Mouse (Mus musculus) midbrain, embryonic 15.5 days (tissue): ENCODE data around the gene Tmem128. TPM values are rescaled to one million over a fixed set of nuclear protein-coding genes. Genes with fewer than 3 reads are reported as not detected.
A peak's percentile ranks its signal among the peaks of the same experiment; 100 is the strongest.

Experiments
- ATAC-seq: fragments of 200-750 bp; cut with Nextera tagmentation; replicated peaks from 2 replicates; pipeline ENCODE4 v1.8.0; 2017; ENCODE audit warnings: moderate TSS enrichment
- H3K27ac ChIP-seq: fragments of 300-500 bp; sonication (generic); 2 replicates; pipeline ENCODE4 v1.5.1; 2015; ENCODE audit warnings: mild to moderate bottlenecking, inconsistent platforms
- H3K27me3 ChIP-seq: fragments of 300-500 bp; sonication (generic); replicated peaks from 2 replicates; pipeline ENCODE4 v1.6.1; 2015; ENCODE audit warnings: inconsistent platforms
- H3K36me3 ChIP-seq: fragments of 300-500 bp; sonication (generic); replicated peaks from 2 replicates; pipeline ENCODE4 v1.6.1; 2015; ENCODE audit warnings: inconsistent platforms
- H3K4me1 ChIP-seq: fragments of 300-500 bp; sonication (generic); 2 replicates; pipeline ENCODE4 v1.6.1; 2015; ENCODE audit warnings: inconsistent platforms
- H3K4me2 ChIP-seq: fragments of 300-500 bp; sonication (generic); 2 replicates; pipeline ENCODE4 v1.6.1; 2015; ENCODE audit warnings: inconsistent platforms, mild to moderate bottlenecking, moderate library complexity
- H3K4me3 ChIP-seq: fragments of 300-500 bp; sonication (generic); 2 replicates; pipeline ENCODE4 v1.5.1; 2015; ENCODE audit warnings: mild to moderate bottlenecking, inconsistent platforms
- H3K9ac ChIP-seq: fragments of 300-500 bp; sonication (generic); 2 replicates; pipeline ENCODE4 v1.6.1; 2015; ENCODE audit warnings: mild to moderate bottlenecking, inconsistent platforms
- H3K9me3 ChIP-seq: fragments of 300-500 bp; sonication (generic); 2 replicates; pipeline ENCODE4 v1.6.1; 2016; ENCODE audit warnings: inconsistent platforms
- WGBS: fragments of 180-500 bp; shearing (Covaris S2); methylation state at CpG from one replicate; pipeline ENCODE4 v1.1.7; 2015; ENCODE audit warnings: mixed read lengths; 5-methylcytosine and 5-hydroxymethylcytosine counted together
- polyA plus RNA-seq: library from polyadenylated mRNA; unstranded; fragments of >200 nt; fragmentation: Nextera tagmentation; extraction: Ambion mirVana; gene quantifications from 2 replicates; pipeline ENCODE4 v1.2.1, GENCODE M21; 2015

Tmem128 gene
- polyA plus RNA-seq, 1 experiment from 2014 or later = 90.4 TPM

- Histone ChIP-seq H3K27ac (no peak overlapping the region), H3K27me3 (no peaks in the 10 kb centered on the region; the same call in 1 of the 2 replicates), H3K9me3 (no peaks in the 10 kb centered on the region), H3K4me2 (no peak overlapping the region), H3K36me3 (no peaks in the 10 kb centered on the region), H3K4me3 (no peak overlapping the region), H3K9ac (no peak overlapping the region), H3K4me1 (peaks cover 13% of the 10 kb centered on the region)
- ATAC-seq = no peak
- 68% methylated on average over 1 of the region's 1 CpGs for WGBS
Measured at GRCm38 (mm10) chr5:38256551-38256950, 3.4 kb upstream of the Tmem128 start.

- H3K4me3 ChIP-seq = no peak overlapping the region
- no peak overlapping the region for H3K27ac ChIP-seq
- ATAC-seq = no peak
- peaks cover 6% of the 10 kb centered on the region for H3K36me3 ChIP-seq
- peaks cover 13% of the 10 kb centered on the region for H3K4me1 ChIP-seq
- no peak overlapping the region for H3K4me2 ChIP-seq
- no peaks in the 10 kb centered on the region; the same call in 1 of the 2 replicates for H3K27me3 ChIP-seq
- no peak overlapping the region for H3K9ac ChIP-seq
- no peaks in the 10 kb centered on the region for H3K9me3 ChIP-seq
- 82% methylated on average over 8 of the region's 8 CpGs for WGBS
Measured at GRCm38 (mm10) chr5:38258034-38258772, 1.8 kb upstream of the Tmem128 start.

GRCm38 (mm10) chr5:38258773-38259146 is 1.2 kb upstream of the Tmem128 start:
- Histone ChIP-seq H3K27ac (no peak overlapping the region), H3K9ac (no peak overlapping the region), H3K9me3 (no peaks in the 10 kb centered on the region), H3K4me3 (no peak overlapping the region), H3K27me3 (no peaks in the 10 kb centered on the region; the same call in 1 of the 2 replicates), H3K36me3 (peaks cover 11% of the 10 kb centered on the region), H3K4me1 (peaks cover 13% of the 10 kb centered on the region), H3K4me2 (no peak overlapping the region)
- WGBS = 86% methylated on average over 5 of the region's 5 CpGs
- ATAC-seq = no peak

GRCm38 (mm10) chr5:38259455-38260106 is 404 bp upstream of the Tmem128 start:
- peak; percentile 70; the same call in 1 of the 2 replicates for ATAC-seq
- Histone ChIP-seq H3K27me3 (no peaks in the 10 kb centered on the region; the same call in 1 of the 2 replicates), H3K4me3 (peak overlapping the region; percentile 91), H3K9ac (peak overlapping the region; percentile 83), H3K9me3 (no peaks in the 10 kb centered on the region), H3K27ac (peak overlapping the region; percentile 90), H3K4me1 (peaks cover 13% of the 10 kb centered on the region), H3K4me2 (peak overlapping the region; percentile 77), H3K36me3 (peaks cover 11% of the 10 kb centered on the region)
- WGBS = 45% methylated on average over 9 of the region's 9 CpGs

GRCm38 (mm10) chr5:38270942-38271341 is 11.0 kb downstream of the Tmem128 start:
- Histone ChIP-seq H3K27ac (no peak overlapping the region), H3K9me3 (no peaks in the 10 kb centered on the region), H3K4me2 (no peak overlapping the region), H3K4me3 (no peak overlapping the region), H3K36me3 (peaks cover 23% of the 10 kb centered on the region), H3K27me3 (peaks cover 18% of the 10 kb centered on the region), H3K4me1 (peaks cover 2% of the 10 kb centered on the region), H3K9ac (no peak overlapping the region)
- 92% methylated on average over 3 of the region's 3 CpGs for WGBS
- ATAC-seq = no peak

GRCm38 (mm10) chr5:38273831-38274230 is 13.8 kb downstream of the Tmem128 start:
- no peak overlapping the region for H3K27ac ChIP-seq
- peaks cover 23% of the 10 kb centered on the region for H3K4me1 ChIP-seq
- peaks cover 46% of the 10 kb centered on the region for H3K27me3 ChIP-seq
- 89% methylated on average over 4 of the region's 4 CpGs for WGBS
- no peak overlapping the region for H3K9ac ChIP-seq
- H3K36me3 ChIP-seq = peaks cover 11% of the 10 kb centered on the region; the same call in 1 of the 2 replicates
- ATAC-seq = no peak
- H3K4me3 ChIP-seq = no peak overlapping the region
- H3K9me3 ChIP-seq = no peaks in the 10 kb centered on the region
- no peak overlapping the region for H3K4me2 ChIP-seq

GRCm38 (mm10) chr5:38275771-38276170 is 15.8 kb downstream of the Tmem128 start, which contains the start of gene Otop1:
Otop1 (plus strand) TSS chr5:38275972.
- Histone ChIP-seq H3K27me3 (peaks cover 60% of the 10 kb centered on the region), H3K36me3 (no peaks in the 10 kb centered on the region), H3K4me1 (peaks cover 23% of the 10 kb centered on the region), H3K27ac (no peak within 1 kb of the TSS), H3K9me3 (no peaks in the 10 kb centered on the region), H3K4me2 (peak within 1 kb of the TSS; percentile 66), H3K9ac (no peak within 1 kb of the TSS), H3K4me3 (peak within 1 kb of the TSS; percentile 38)
- WGBS = 6% methylated on average over 4 of the region's 4 CpGs
- ATAC-seq = no peak

- ATAC-seq = no peak
- no peaks in the 10 kb centered on the region for H3K9me3 ChIP-seq
- WGBS = 1% methylated on average over 19 of the region's 19 CpGs
Measured at GRCm38 (mm10) chr5:38276451-38276850, 16.5 kb downstream of the Tmem128 start.

GRCm38 (mm10) chr5:38277098-38277866 is 17.3 kb downstream of the Tmem128 start:
- 0 out of 2 replicates have a peak overlapping the region, but pooled peaks have one; percentile 31 for H3K9ac ChIP-seq
- peak overlapping the region; percentile 38 for H3K4me3 ChIP-seq
- peak overlapping the region; percentile 66 for H3K4me2 ChIP-seq
- no peaks in the 10 kb centered on the region for H3K36me3 ChIP-seq
- H3K4me1 ChIP-seq = peaks cover 23% of the 10 kb centered on the region
- H3K9me3 ChIP-seq = no peaks in the 10 kb centered on the region
- H3K27me3 ChIP-seq = peaks cover 60% of the 10 kb centered on the region
- no peak overlapping the region for H3K27ac ChIP-seq
- peak; percentile 59 for ATAC-seq
- 2% methylated on average over 64 of the region's 65 CpGs for WGBS

More at GRCm38 (mm10) chr5:38276451-38276850, 16.5 kb downstream of the Tmem128 start:
- no peak overlapping the region for H3K9ac ChIP-seq
- H3K4me1 ChIP-seq = peaks cover 23% of the 10 kb centered on the region
- H3K36me3 ChIP-seq = no peaks in the 10 kb centered on the region
- H3K4me2 ChIP-seq = peak overlapping the region; percentile 66
- peaks cover 60% of the 10 kb centered on the region for H3K27me3 ChIP-seq
- H3K4me3 ChIP-seq = peak overlapping the region; percentile 38
- no peak overlapping the region for H3K27ac ChIP-seq

GRCm38 (mm10) chr5:38277936-38278600 is 18.1 kb downstream of the Tmem128 start:
- no peaks in the 10 kb centered on the region for H3K36me3 ChIP-seq
- H3K4me2 ChIP-seq = peak overlapping the region; percentile 66
- H3K27me3 ChIP-seq = peaks cover 60% of the 10 kb centered on the region
- H3K9me3 ChIP-seq = no peaks in the 10 kb centered on the region
- 17% methylated on average over 12 of the region's 12 CpGs for WGBS
- 0 out of 2 replicates have a peak overlapping the region, but pooled peaks have one; percentile 31 for H3K9ac ChIP-seq
- H3K4me1 ChIP-seq = peaks cover 23% of the 10 kb centered on the region
- H3K4me3 ChIP-seq = peak overlapping the region; percentile 38
- H3K27ac ChIP-seq = no peak overlapping the region
- ATAC-seq = peak; percentile 24; the same call in 1 of the 2 replicates

GRCm38 (mm10) chr5:38280075-38280474 is 20.1 kb downstream of the Tmem128 start:
- H3K4me1 ChIP-seq = peaks cover 23% of the 10 kb centered on the region
- no peak overlapping the region for H3K4me3 ChIP-seq
- no peaks in the 10 kb centered on the region for H3K36me3 ChIP-seq
- 29% methylated on average over 1 of the region's 1 CpGs for WGBS
- H3K4me2 ChIP-seq = no peak overlapping the region
- no peak overlapping the region for H3K9ac ChIP-seq
- peaks cover 50% of the 10 kb centered on the region for H3K27me3 ChIP-seq
- no peak overlapping the region for H3K27ac ChIP-seq
- H3K9me3 ChIP-seq = no peaks in the 10 kb centered on the region
- ATAC-seq = no peak
